Mouse (Mus musculus) small intestine, adult 2 months (tissue): ENCODE measurements around the gene Lrrc4c. TPM values are rescaled to one million over a fixed set of nuclear protein-coding genes. Genes with fewer than 3 reads are reported as not detected.

ENCODE experiments used
- H3K27ac ChIP-seq: fragments of 200-500 bp; 2 replicates; pipeline ENCODE4 v1.5.1; 2012; ENCODE audit warnings: low read depth, low read length, control low read depth, inconsistent platforms; ENCODE audit not compliant: insufficient read depth
- H3K27me3 ChIP-seq: fragments of 200-500 bp; 2 replicates; pipeline ENCODE4 v1.6.1; 2012; ENCODE audit warnings: mild to moderate bottlenecking, moderate library complexity, low read length, inconsistent platforms; ENCODE audit not compliant: control insufficient read depth, insufficient read depth
- H3K36me3 ChIP-seq: fragments of 200-500 bp; 2 replicates; pipeline ENCODE4 v1.6.1; 2012; ENCODE audit warnings: mild to moderate bottlenecking, low read length, control low read depth, inconsistent platforms; ENCODE audit not compliant: control insufficient read depth, insufficient read depth
- H3K4me1 ChIP-seq: fragments of 200-500 bp; 2 replicates; pipeline ENCODE4 v1.6.1; 2012; ENCODE audit warnings: low read length, inconsistent platforms, mixed read lengths; ENCODE audit not compliant: control insufficient read depth, insufficient read depth, insufficient read length
- H3K4me3 ChIP-seq: fragments of 200-500 bp; 2 replicates; pipeline ENCODE4 v1.5.1; 2012; ENCODE audit warnings: low read depth, mild to moderate bottlenecking, control low read depth, inconsistent platforms, low read length, moderate library complexity
- CTCF ChIP-seq: fragments of 200-500 bp; IDR thresholded peaks from 2 replicates; pipeline ENCODE4 v1.5.1; 2012; ENCODE audit warnings: low read depth, mild to moderate bottlenecking, control low read depth, inconsistent platforms, low read length, moderate library complexity, mixed read lengths; ENCODE audit not compliant: insufficient replicate concordance, insufficient read length; ENCODE audit errors: extremely low read depth
- POLR2A ChIP-seq: fragments of 200-500 bp; IDR thresholded peaks from 2 replicates; pipeline ENCODE4 v1.6.1; 2012; ENCODE audit warnings: low read depth, mild to moderate bottlenecking, control low read depth, inconsistent platforms, low read length, moderate library complexity
- WGBS: fragments of 180-500 bp; shearing (Covaris S2); methylation state at CpG from one replicate; pipeline ENCODE4 v1.1.7; 2018; 5-methylcytosine and 5-hydroxymethylcytosine counted together
- polyA plus RNA-seq: library from polyadenylated mRNA; depleted of rRNA; stranded (reverse); fragments of >200 nt; gene quantifications from 2 replicates; pipeline ENCODE4 v1.2.3, GENCODE M21; 2012

Lrrc4c gene
- polyA plus RNA-seq, 1 experiment = 0.15 TPM

DNA sequence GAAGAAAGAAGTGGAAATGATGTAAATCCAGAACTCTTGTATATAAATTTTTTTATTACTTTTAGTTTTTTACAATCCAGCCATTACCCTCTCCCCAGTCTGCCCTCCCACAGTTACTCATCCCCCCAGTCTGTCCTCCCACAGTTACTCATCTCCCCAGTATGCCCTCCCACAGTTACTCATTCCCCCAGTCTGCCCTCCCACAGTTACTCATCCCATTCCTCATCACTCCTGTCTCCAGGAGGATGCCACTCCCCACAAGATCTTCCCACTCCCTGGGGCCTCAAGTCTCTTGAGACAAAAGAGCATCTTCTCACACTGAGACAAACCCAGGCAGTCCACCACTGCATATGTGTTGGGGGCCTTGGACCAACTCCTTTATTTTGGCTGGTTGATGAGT is 1119.8 kb downstream of the Lrrc4c start:
- TF ChIP-seq CTCF = no peak
- no peak for TF ChIP-seq POLR2A
- no peak overlapping the region for H3K4me3 ChIP-seq
- H3K27ac ChIP-seq = no peak overlapping the region
- H3K27me3 ChIP-seq = no peaks in the 10 kb centered on the region
- H3K36me3 ChIP-seq = no peaks in the 10 kb centered on the region
- no peaks in the 10 kb centered on the region for H3K4me1 ChIP-seq

DNA sequence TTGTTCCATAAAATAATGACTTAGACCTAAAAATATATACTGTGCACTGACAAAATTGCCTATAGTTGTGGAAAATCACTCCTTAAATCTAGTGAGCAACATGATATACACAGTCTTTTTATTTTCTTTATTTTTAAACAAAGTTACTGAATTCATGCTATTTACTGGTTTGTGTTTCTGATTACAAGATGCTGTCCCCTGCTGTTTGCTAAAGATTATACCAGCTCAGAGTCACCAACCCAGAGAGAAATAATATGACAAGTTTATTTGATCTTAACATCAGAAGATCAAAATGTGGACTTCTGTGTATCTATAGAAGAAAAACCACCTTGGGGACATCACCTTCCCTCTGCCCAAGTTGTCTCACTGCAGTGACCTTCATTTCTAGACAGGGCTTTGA is 1145.6 kb downstream of the Lrrc4c start:
- no peaks in the 10 kb centered on the region for H3K36me3 ChIP-seq
- TF ChIP-seq CTCF = no peak
- TF ChIP-seq POLR2A = no peak
- H3K4me1 ChIP-seq = no peaks in the 10 kb centered on the region
- no peaks in the 10 kb centered on the region for H3K27me3 ChIP-seq
- H3K4me3 ChIP-seq = no peak overlapping the region
- no peak overlapping the region for H3K27ac ChIP-seq

DNA sequence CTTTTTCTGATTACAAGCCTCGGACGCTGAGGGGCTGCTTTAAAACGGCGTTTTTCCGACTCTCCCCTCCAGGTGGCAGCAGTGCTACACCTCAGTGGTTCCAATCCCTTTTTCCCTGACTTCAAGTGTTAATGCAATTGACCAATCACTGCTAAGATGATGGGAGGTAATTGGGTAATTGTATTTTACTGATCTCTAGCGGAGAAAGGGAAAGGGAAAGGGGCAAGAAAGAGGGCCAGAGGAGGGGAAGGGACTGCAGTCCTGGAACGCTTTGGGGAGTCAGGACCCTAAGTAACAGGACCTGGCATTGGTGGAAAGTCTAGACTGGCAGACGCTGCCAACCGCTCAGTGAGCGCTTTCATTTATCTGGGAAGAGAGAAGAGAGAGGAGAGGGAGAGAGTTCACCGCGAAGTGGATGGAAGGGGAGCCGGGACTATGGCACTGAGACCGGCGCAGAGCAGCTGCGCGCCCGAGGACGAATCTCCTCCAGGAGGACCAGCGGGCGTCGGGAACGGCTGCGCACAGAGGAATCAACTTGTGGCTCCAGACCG is 1148.3 kb downstream of the Lrrc4c start:
- 4% methylated on average over 25 of the region's 25 CpGs for WGBS
- no peak overlapping the region for H3K27ac ChIP-seq

DNA sequence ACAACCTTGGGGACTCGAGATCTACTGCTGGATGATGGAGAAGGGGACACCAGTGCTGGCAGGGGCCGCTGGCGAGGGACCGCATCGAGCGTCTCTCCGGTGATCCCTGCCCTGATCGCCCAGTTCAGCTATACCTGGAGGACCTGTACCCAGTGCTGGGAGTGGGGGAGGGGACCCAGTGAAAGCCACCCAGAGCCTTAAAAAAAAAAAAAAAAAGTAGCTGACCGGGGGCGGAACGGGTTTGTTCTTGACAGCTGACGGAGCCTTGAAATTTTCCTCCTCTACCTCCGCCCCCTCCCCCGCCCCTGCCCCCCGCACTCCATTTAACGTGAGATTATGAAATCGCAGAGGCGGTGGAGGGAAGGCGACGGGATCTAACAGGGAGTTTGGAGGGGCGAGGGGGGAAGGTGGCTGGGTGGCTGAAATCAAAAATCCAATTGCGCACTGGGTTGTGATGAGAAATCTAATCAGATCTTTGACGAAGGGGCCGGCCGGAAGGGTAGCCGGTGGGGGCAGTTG is 1149.1 kb downstream of the Lrrc4c start:
- Histone ChIP-seq H3K4me3 (peak overlapping the region; percentile 24), H3K4me1 (no peaks in the 10 kb centered on the region), H3K27me3 (no peaks in the 10 kb centered on the region), H3K27ac (no peak overlapping the region), H3K36me3 (no peaks in the 10 kb centered on the region)
- TF ChIP-seq CTCF = no peak
- TF ChIP-seq POLR2A = no peak
- 2% methylated on average over 26 of the region's 26 CpGs for WGBS

More for the DNA sequence above, 1148.3 kb downstream of the Lrrc4c start:
- Histone ChIP-seq H3K27me3 (no peaks in the 10 kb centered on the region), H3K36me3 (no peaks in the 10 kb centered on the region), H3K4me1 (no peaks in the 10 kb centered on the region), H3K4me3 (peak overlapping the region; percentile 53)
- peak; percentile 61; the same call in 1 of the 2 replicates for TF ChIP-seq CTCF
- TF ChIP-seq POLR2A = no peak

DNA sequence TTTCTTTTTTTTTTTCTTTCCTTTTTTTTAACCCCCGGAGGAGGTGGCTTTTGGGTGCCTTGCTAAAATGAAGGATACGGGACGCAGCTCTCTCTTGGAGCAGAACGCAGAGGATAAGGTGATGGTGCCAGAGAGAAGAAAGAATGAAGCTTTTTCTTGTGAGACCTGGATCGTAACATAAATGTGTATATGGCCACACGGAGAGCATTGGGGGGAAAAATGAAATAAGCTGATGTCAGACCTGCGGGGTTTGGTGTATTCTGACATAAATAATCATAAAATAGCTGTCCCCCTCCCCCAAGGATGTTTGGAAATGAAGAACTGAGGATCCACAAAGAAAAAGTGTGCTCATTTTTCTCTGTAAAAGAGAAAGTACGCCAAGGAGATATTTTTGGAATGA is 1149.7 kb downstream of the Lrrc4c start:
- Histone ChIP-seq H3K4me1 (no peaks in the 10 kb centered on the region), H3K36me3 (no peaks in the 10 kb centered on the region), H3K4me3 (no peak overlapping the region), H3K27ac (0 out of 2 replicates have a peak overlapping the region, but pooled peaks have one; percentile 9), H3K27me3 (no peaks in the 10 kb centered on the region)
- 17% methylated on average over 8 of the region's 8 CpGs for WGBS
- no peak for TF ChIP-seq POLR2A
- TF ChIP-seq CTCF = no peak

DNA sequence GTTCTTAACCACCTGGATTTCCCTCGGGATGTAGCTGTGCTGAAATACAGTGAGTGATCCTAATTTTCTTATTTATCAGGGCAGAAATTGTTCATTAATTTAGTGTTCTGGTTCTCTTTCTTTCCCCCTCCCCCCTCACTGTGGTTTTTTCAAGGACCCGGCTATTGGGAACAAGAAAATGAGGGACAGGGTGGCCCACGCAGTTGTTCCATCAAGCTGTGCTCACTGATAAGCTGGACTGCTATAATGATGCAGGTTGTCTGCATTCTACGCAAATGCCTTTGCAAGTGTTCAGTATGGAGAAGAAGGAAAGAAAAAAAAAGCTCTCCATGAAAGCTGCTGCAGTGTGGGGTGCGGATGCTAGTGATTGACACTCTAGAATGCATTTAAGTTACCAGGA is 1150.4 kb downstream of the Lrrc4c start:
- no peak overlapping the region for H3K4me3 ChIP-seq
- H3K4me1 ChIP-seq = no peaks in the 10 kb centered on the region
- no peaks in the 10 kb centered on the region for H3K36me3 ChIP-seq
- no peak for TF ChIP-seq POLR2A
- TF ChIP-seq CTCF = no peak
- no peaks in the 10 kb centered on the region for H3K27me3 ChIP-seq
- 41% methylated on average over 5 of the region's 5 CpGs for WGBS
- H3K27ac ChIP-seq = no peak overlapping the region

DNA sequence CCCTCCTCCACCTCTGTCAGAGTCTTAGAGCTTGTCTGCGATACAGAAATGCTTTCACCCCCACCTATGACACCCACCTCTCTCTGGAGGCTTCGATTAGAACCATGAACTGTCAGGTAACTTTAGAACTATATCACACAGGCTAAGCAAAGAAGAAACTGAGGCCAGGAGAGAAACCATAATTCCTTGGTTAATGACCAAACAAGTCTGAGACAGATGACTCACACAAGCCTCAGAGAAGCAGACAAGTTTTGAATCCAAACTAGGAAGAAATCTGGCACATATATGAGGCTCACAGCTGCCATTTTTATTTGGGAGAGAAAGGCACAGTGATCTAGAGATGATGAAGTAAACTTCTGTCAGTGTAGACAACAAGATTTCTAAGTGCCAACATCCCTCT is 1151.4 kb downstream of the Lrrc4c start:
- no peaks in the 10 kb centered on the region for H3K4me1 ChIP-seq
- no peak overlapping the region for H3K4me3 ChIP-seq
- H3K27ac ChIP-seq = no peak overlapping the region
- no peaks in the 10 kb centered on the region for H3K27me3 ChIP-seq
- WGBS = 29% methylated on average over 2 of the region's 2 CpGs
- H3K36me3 ChIP-seq = no peaks in the 10 kb centered on the region
- no peak for TF ChIP-seq POLR2A
- no peak for TF ChIP-seq CTCF

DNA sequence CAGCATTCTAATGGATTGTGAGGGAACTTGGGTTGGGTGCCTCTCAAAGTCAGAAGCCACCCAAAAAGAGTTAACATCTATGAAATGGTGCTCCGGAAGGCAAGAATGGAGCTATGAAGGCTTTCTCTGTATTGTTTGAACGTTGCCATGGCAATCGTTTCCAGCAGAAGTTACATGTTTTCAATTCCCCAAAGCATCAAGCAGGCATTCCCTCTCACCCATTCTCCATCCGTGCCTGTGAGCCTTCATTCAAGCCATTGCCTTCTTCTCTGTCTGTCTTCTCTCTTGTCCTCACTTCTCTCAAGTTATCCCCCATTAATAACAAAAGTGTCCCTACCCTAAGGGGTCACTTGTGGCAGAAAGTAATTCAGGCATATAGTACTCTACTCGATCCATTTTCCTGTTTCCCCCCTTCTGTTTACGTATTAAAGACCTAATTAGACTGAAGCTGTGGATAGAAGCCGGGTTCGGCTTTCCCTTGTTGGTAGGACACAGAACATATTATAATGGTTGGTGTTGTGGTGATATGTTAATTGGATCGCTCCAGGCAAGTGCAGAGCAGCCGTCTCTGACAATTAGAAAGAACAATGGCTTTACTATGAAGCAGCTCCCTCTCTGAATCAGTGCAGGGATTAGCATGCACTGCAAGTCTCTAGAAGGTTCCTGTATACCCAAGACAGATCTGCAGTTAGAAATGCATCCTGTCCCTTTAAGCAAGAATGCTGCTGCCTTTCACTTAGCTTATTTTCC is 1160.4 kb downstream of the Lrrc4c start:
- H3K4me1 ChIP-seq = no peaks in the 10 kb centered on the region
- TF ChIP-seq POLR2A = no peak
- TF ChIP-seq CTCF = no peak
- H3K36me3 ChIP-seq = no peaks in the 10 kb centered on the region
- no peaks in the 10 kb centered on the region for H3K27me3 ChIP-seq
- no peak overlapping the region for H3K27ac ChIP-seq
- 83% methylated on average over 10 of the region's 10 CpGs for WGBS
- no peak overlapping the region for H3K4me3 ChIP-seq
